Mouse (Mus musculus): ENCODE data around the gene 4930555G01Rik.
"Not testable (repeated sequence)": the region's sequence is repeated elsewhere in the genome, so short reads cannot be mapped to it uniquely, and the experiment has no call there.

The 4930555G01Rik gene

DNA sequence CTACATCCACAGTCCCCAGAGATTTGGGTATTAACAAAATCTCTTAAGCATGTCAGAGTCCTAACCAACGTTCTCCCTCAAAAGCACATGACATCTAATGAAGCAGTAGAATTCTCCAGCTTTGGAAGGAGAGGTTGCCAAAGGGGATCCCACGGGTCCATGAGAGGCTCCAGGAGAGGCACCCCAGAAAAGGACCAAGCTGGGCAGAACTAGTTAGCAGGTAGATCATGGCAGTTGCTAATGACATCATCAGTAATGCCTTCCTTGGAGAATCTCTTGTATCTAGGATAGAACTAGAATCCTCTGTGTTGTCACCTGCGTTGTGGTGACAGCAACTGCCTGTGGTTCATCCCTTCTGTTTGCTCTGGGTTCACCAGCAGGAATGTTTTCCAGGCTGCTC, at the start of gene 4930555G01Rik:
Gene 4930555G01Rik, plus strand, starts transcription at position 301 of the 400 bp plus-strand sequence.
- DNase-seq (ENCODE audit: extremely low read depth, low read depth, low spot score), result not testable (repeated sequence)

GRCm38 (mm10) chr14:5015591-5015990, 34.8 kb upstream of the 4930555G01Rik start, which contains the start of gene Gm3298:
TSS of gene Gm3298 (plus strand) at chr14:5015891.
- DNase-seq (ENCODE audit: extremely low read depth, low read depth, low spot score), result not testable (repeated sequence)

DNA sequence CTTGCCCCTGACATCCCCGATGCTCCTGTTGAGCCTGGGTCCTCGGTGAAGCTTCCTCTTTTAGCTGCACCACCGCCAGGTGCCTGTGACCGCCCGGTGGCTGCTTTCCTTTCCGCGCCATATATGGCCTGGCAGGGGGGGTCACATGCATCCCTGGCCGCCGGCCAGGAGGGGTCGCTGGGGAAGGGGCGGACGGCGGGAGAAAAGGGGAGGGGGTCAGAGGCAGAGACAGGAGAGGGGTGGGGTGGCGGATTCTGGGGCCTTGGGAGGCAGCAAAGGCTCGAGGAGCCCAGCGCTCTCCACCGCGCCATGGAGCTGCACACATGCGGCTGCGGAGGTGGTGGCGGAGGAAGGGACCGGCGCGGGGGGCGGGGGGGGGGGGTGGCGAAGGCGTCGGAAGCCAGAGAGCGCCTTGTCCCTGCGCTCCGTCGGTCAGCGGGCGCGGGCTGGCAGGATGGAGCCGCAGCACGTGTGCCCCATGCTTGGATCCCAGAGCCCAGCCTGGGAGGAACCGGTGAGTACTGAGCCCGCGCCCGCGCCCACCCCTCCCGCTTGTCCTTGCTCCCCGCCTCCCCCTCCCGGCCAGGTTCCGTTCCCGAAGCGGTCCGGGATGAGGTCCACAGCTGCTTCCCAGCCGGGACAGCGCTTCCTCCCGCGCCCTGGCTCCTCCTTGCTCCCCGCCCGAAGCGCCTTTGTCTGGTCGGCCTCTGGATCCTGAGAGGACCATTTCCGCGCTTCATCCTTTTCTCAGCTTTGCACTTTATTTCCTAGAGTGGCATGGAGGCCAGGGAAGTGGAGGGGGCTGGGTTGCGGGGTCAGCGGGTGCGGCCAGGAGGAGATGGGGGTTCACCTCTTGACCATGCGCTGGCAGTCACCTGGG, 20.4 kb downstream of the 4930555G01Rik start, which contains the start of gene Gm8281:
Gene Gm8281, plus strand, starts transcription at position 430 of the 880 bp plus-strand sequence.
- not testable (repeated sequence) for DNase-seq (ENCODE audit: extremely low read depth, low read depth, low spot score)
